Mouse (Mus musculus) left cerebral cortex, adult 9 months (tissue): ENCODE measurements at regions not wholly inside any gene's neighbourhood (a gene's known extent, or its start where the extent isn't known, plus 50 kb on each side); places are given as distances from the start of the nearest gene placed in this dataset.

Experiments
- DNase-seq, 2 experiments: peaks; one replicate each; pipeline ENCODE4 v3.0.0; 2022; ENCODE audit warnings: low spot score in 2 of 2

- no peak for DNase-seq
These were observed 113.1 kb downstream of the Cd55b start for GRCm38 (mm10) chr1:130309746-130310145.

- DNase-seq = no peak
These were observed 120.9 kb downstream of the Cd55b start for GRCm38 (mm10) chr1:130301828-130302386.

- no peak for DNase-seq
These were observed 122.6 kb downstream of the Cd55b start for GRCm38 (mm10) chr1:130300065-130300815.

GRCm38 (mm10) chr1:130299641-130300040, 123.2 kb downstream of the Cd55b start:
- DNase-seq = no peak

GRCm38 (mm10) chr1:130299069-130299468, 123.7 kb downstream of the Cd55b start:
- no peak for DNase-seq

- no peak for DNase-seq
These were observed 124.2 kb downstream of the Cd55b start for GRCm38 (mm10) chr1:130298636-130299035.

GRCm38 (mm10) chr1:130297471-130297870, 125.3 kb downstream of the Cd55b start:
- DNase-seq = no peak

- no peak for DNase-seq
These were observed 136.9 kb downstream of the Cd55b start for GRCm38 (mm10) chr1:130285882-130286281.

GRCm38 (mm10) chr1:130282153-130282552, 140.7 kb downstream of the Cd55b start:
- DNase-seq = no peak

- DNase-seq = no peak
These were observed 143.6 kb downstream of the Cd55b start for GRCm38 (mm10) chr1:130279180-130279579.

GRCm38 (mm10) chr1:130278000-130278536, 144.7 kb downstream of the Cd55b start:
- DNase-seq = no peak

GRCm38 (mm10) chr1:130276885-130277284, 145.9 kb downstream of the Cd55b start:
- DNase-seq = no peak

GRCm38 (mm10) chr1:130276005-130276404, 146.8 kb downstream of the Cd55b start:
- DNase-seq = no peak

- DNase-seq = peak in 1 of 2 experiments; percentile 5
These were observed 148.3 kb downstream of the Cd55b start for GRCm38 (mm10) chr1:130274470-130274869.

GRCm38 (mm10) chr1:130270457-130270856, 152.4 kb downstream of the Cd55b start:
- DNase-seq = no peak
